Mouse (Mus musculus) limb, embryonic 14.5 days (tissue): Measurements from ENCODE around the gene Wnt8b. TPM values are rescaled to one million over a fixed set of nuclear protein-coding genes. Genes with fewer than 3 reads are reported as not detected.
A peak's percentile ranks its signal among the peaks of the same experiment; 100 is the strongest.

ENCODE experiments used
- ATAC-seq: fragments of 200-750 bp; cut with Nextera tagmentation; 2 replicates; pipeline ENCODE4 v1.8.0; 2017; ENCODE audit warnings: low read depth, moderate number of reproducible peaks, moderate TSS enrichment; ENCODE audit not compliant: low FRiP score
- DNase-seq: peaks from one replicate; pipeline ENCODE4 v3.0.0-alpha.2; 2015; ENCODE audit warnings: low spot score
- H3K27ac ChIP-seq: fragments of 300-500 bp; sonication (generic); replicated peaks from 2 replicates; pipeline ENCODE4 v1.5.1; 2014; ENCODE audit warnings: low read depth, mild to moderate bottlenecking, low read length, moderate library complexity, mixed read lengths
- H3K27me3 ChIP-seq: fragments of 300-500 bp; sonication (generic); 2 replicates; pipeline ENCODE4 v1.6.1; 2014; ENCODE audit warnings: low read length, mixed read lengths; ENCODE audit not compliant: control insufficient read depth, insufficient read depth
- H3K36me3 ChIP-seq: fragments of 300-500 bp; sonication (generic); 2 replicates; pipeline ENCODE4 v1.6.1; 2014; ENCODE audit warnings: mild to moderate bottlenecking, low read length, moderate library complexity, mixed read lengths; ENCODE audit not compliant: control insufficient read depth, insufficient read depth
- H3K4me1 ChIP-seq: fragments of 300-500 bp; sonication (generic); 2 replicates; pipeline ENCODE4 v1.6.1; 2014; ENCODE audit warnings: antibody characterized with exemption, low read length, mixed read lengths; ENCODE audit not compliant: control insufficient read depth, insufficient read depth
- H3K4me2 ChIP-seq: fragments of 300-500 bp; sonication (generic); replicated peaks from 2 replicates; pipeline ENCODE4 v1.6.1; 2014; ENCODE audit warnings: low read depth, mild to moderate bottlenecking, low read length, moderate library complexity; ENCODE audit not compliant: severe bottlenecking
- H3K4me3 ChIP-seq: fragments of 300-500 bp; sonication (generic); replicated peaks from 2 replicates; pipeline ENCODE4 v1.5.1; 2014; ENCODE audit warnings: low read length
- H3K9ac ChIP-seq: fragments of 300-500 bp; sonication (generic); 2 replicates; pipeline ENCODE4 v1.6.1; 2014; ENCODE audit warnings: mild to moderate bottlenecking, low read depth, low read length, moderate library complexity; ENCODE audit not compliant: severe bottlenecking
- H3K9me3 ChIP-seq: fragments of 300-500 bp; sonication (generic); 2 replicates; pipeline ENCODE4 v1.6.1; 2016; ENCODE audit warnings: low read length; ENCODE audit not compliant: control insufficient read depth
- POLR2A ChIP-seq: fragments of 200-500 bp; IDR thresholded peaks from 2 replicates; pipeline ENCODE4 v1.8.0; 2012; ENCODE audit warnings: inconsistent platforms, mild to moderate bottlenecking, moderate library complexity, borderline replicate concordance; ENCODE audit not compliant: insufficient read depth, insufficient read length; ENCODE audit errors: extremely low read depth
- WGBS: fragments of 180-500 bp; shearing (Covaris S2); extraction: QIAGEN DNeasy Blood & Tissue Kit; methylation state at CpG from one replicate; pipeline ENCODE4 v1.1.7; 2014; 5-methylcytosine and 5-hydroxymethylcytosine counted together
- polyA plus RNA-seq, 2 experiments: library from polyadenylated mRNA; depleted of rRNA in 1 of 2; stranded (reverse) in 1 of 2; unstranded in 1 of 2; fragments of >200 nt; fragmentation: Nextera tagmentation in 1 of 2; extraction: Ambion mirVana in 1 of 2; gene quantifications; 2 replicates each; pipeline versions ENCODE4 v1.2.1 to v1.2.3; 2012 to 2014

Gene Wnt8b
- polyA plus RNA-seq, 2 experiments, result 0.04 TPM; not detected in 1

GRCm38 (mm10) chr19:44544775-44545174 lies 51.5 kb downstream of the Wnt8b start:
- 0 out of 2 replicates have a peak, but pooled peaks have one; percentile 65 for ATAC-seq

DNA sequence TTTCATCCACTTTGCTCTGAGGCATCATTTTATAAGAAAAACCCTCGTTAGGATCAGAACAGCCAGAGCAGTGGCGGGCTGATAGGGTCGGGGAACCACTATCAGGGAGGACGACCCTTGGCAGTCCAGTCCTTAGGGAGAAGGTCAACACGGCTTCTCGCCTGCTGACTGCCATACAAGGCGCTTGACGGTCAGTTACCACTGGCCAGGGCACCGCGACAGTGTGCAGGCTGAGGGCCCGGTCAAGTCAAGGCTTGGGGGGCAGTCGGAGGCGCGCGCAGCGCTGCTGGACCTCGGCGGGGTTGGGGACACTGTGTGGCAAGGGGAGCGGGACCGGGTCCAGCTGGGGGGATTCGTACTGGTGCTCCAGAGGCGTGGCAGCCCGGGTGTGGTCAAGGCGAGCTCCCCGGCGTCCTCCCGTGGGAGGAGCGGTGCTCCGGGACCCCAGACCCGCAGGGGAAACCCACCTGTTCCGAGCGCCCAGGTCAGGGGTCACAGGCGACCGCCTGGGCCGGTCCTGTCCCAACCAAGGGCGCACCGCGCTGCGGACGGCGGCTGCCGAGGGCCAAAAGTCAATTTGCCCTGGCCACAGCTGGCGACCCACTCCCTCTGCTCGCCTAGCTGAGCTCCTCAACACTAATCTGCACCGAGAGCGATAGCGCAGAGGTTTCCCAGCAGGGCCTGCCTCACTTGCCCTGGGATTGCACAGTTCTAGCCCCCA lies 52.2 kb downstream of the Wnt8b start, which contains the start of gene Sec31b:
Gene Sec31b, minus strand, starts transcription at position 544 of the 721 bp plus-strand sequence.
- DNase-seq (no peak), ATAC-seq (peak; percentile 31; the same call in 1 of the 2 replicates)
- Histone ChIP-seq H3K36me3 (peaks cover 28% of the 10 kb centered on the region), H3K4me1 (peaks cover 3% of the 10 kb centered on the region; the same call in 1 of the 2 replicates), H3K4me2 (peak within 1 kb of the TSS; percentile 71), H3K4me3 (peak within 1 kb of the TSS; percentile 42), H3K9ac (peak within 1 kb of the TSS; percentile 47; the same call in 1 of the 2 replicates), H3K27me3 (peaks cover 3% of the 10 kb centered on the region; the same call in 1 of the 2 replicates), H3K9me3 (peaks cover 5% of the 10 kb centered on the region; the same call in 1 of the 2 replicates), H3K27ac (no peak within 1 kb of the TSS)
- WGBS, result 4% methylated on average over 38 of the region's 47 CpGs
- TF ChIP-seq POLR2A, result no peak

More at GRCm38 (mm10) chr19:44544775-44545174, 51.5 kb downstream of the Wnt8b start:
- H3K4me2 ChIP-seq, result peak overlapping the region; percentile 71
- DNase-seq, result peak; percentile 91
- H3K27ac ChIP-seq, result no peak overlapping the region
- peaks cover 3% of the 10 kb centered on the region; the same call in 1 of the 2 replicates for H3K27me3 ChIP-seq
- H3K4me1 ChIP-seq, result peaks cover 3% of the 10 kb centered on the region; the same call in 1 of the 2 replicates
- peaks cover 5% of the 10 kb centered on the region; the same call in 1 of the 2 replicates for H3K9me3 ChIP-seq
- H3K36me3 ChIP-seq, result peaks cover 21% of the 10 kb centered on the region
- TF ChIP-seq POLR2A, result no peak
- peak overlapping the region; percentile 42 for H3K4me3 ChIP-seq
- WGBS, result 3% methylated on average over 13 of the region's 13 CpGs
- no peak overlapping the region for H3K9ac ChIP-seq

DNA sequence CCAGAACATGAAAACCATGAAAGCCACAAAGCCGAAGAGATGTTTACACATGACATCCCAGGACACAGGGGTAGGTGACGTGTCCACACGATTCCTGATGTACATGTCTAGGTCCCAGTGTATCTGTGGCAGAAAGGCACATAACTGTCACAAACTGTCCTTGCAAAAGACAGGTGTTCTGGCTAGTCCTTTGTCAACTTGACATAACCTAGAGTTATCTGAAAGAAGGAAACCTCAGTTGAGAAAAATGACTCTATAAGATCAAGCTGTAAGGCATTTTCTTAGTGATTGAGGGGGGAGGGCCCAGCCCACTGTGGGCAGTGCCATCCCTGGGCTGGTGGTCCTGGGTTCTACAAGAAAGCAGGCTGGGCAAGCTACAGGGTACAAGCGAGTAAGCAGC lies 59.5 kb downstream of the Wnt8b start, which contains the start of gene Gm20538:
Gene Gm20538, minus strand, starts transcription at position 101 of the 400 bp plus-strand sequence.
- no peak for TF ChIP-seq POLR2A
- Histone ChIP-seq H3K9me3 (no peaks in the 10 kb centered on the region), H3K9ac (no peak within 1 kb of the TSS), H3K4me2 (no peak within 1 kb of the TSS), H3K4me3 (no peak within 1 kb of the TSS), H3K27me3 (no peaks in the 10 kb centered on the region), H3K27ac (no peak within 1 kb of the TSS), H3K4me1 (peaks cover 6% of the 10 kb centered on the region), H3K36me3 (peaks cover 55% of the 10 kb centered on the region)
- no peak for DNase-seq
- WGBS, result 94% methylated on average over 4 of the region's 4 CpGs
- ATAC-seq, result no peak

GRCm38 (mm10) chr19:44553286-44553685 lies 60.0 kb downstream of the Wnt8b start:
- Histone ChIP-seq H3K4me1 (peaks cover 6% of the 10 kb centered on the region), H3K27me3 (no peaks in the 10 kb centered on the region), H3K9me3 (no peaks in the 10 kb centered on the region), H3K4me2 (no peak overlapping the region), H3K9ac (no peak overlapping the region), H3K4me3 (no peak overlapping the region), H3K27ac (no peak overlapping the region), H3K36me3 (peaks cover 50% of the 10 kb centered on the region)
- no peak for TF ChIP-seq POLR2A
- no peak for DNase-seq
- no peak for ATAC-seq
- WGBS, result 97% methylated on average over 4 of the region's 4 CpGs

DNA sequence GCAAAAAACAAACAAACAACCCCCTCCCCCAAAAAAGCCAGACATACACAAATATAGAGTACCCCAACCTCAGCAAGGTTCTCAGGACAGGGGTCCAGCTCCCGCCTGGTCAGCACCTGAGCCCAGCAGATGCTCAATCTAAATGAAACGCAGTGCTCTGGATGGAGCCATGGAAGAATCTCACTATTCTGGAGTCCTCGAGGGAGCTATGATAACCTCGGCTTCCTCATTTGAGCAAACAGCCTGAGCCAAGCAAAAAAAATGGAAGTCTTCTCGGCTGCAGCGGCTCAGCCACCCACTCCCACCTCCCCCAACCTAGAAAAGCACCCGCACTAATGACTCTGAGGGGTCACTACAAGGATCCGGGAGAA lies 61.2 kb downstream of the Wnt8b start:
- Histone ChIP-seq H3K4me1 (peaks cover 6% of the 10 kb centered on the region), H3K4me3 (peak overlapping the region; percentile 65), H3K27me3 (no peaks in the 10 kb centered on the region), H3K27ac (no peak overlapping the region), H3K9ac (peak overlapping the region; percentile 92), H3K36me3 (peaks cover 39% of the 10 kb centered on the region), H3K9me3 (no peaks in the 10 kb centered on the region), H3K4me2 (peak overlapping the region; percentile 84)
- no peak for ATAC-seq
- TF ChIP-seq POLR2A, result no peak
- no peak for DNase-seq
- WGBS, result 4% methylated on average over 8 of the region's 8 CpGs
